Mouse (Mus musculus) urinary bladder, postnatal 25 days (tissue): Measurements from ENCODE around the gene Zfp638.

Source experiments
- DNase-seq: peaks from one replicate; pipeline ENCODE4 v3.0.0; 2022; ENCODE audit warnings: low spot score

Gene Zfp638

GRCm38 (mm10) chr6:83890281-83891015 lies 23.5 kb downstream of the Zfp638 start:
- DNase-seq, result no peak

- no peak for DNase-seq
These were observed 24.3 kb downstream of the Zfp638 start for GRCm38 (mm10) chr6:83891251-83891650.

GRCm38 (mm10) chr6:83891687-83892086 lies 24.8 kb downstream of the Zfp638 start:
- DNase-seq, result no peak

- DNase-seq, result no peak
These were observed 26.2 kb downstream of the Zfp638 start for GRCm38 (mm10) chr6:83893086-83893485.

- no peak for DNase-seq
These were observed 26.7 kb downstream of the Zfp638 start for GRCm38 (mm10) chr6:83893584-83893983.

GRCm38 (mm10) chr6:83899142-83899541 lies 32.2 kb downstream of the Zfp638 start:
- DNase-seq, result no peak

GRCm38 (mm10) chr6:83905276-83905675 lies 38.4 kb downstream of the Zfp638 start:
- no peak for DNase-seq

GRCm38 (mm10) chr6:83906659-83907058 lies 39.8 kb downstream of the Zfp638 start:
- no peak for DNase-seq

GRCm38 (mm10) chr6:83908386-83908785 lies 41.5 kb downstream of the Zfp638 start:
- no peak for DNase-seq

- DNase-seq, result no peak
These were observed 46.8 kb downstream of the Zfp638 start for GRCm38 (mm10) chr6:83913710-83914109.

- peak; percentile 99 for DNase-seq
These were observed 47.3 kb downstream of the Zfp638 start for GRCm38 (mm10) chr6:83914183-83914719.

GRCm38 (mm10) chr6:83914720-83915271 lies 47.9 kb downstream of the Zfp638 start:
- DNase-seq, result no peak

- DNase-seq, result peak; percentile 38
These were observed 60.5 kb downstream of the Zfp638 start for GRCm38 (mm10) chr6:83927418-83927817.

GRCm38 (mm10) chr6:83928225-83928624 lies 61.3 kb downstream of the Zfp638 start:
- DNase-seq, result no peak

GRCm38 (mm10) chr6:83939492-83939891 lies 72.6 kb downstream of the Zfp638 start:
- DNase-seq, result no peak

GRCm38 (mm10) chr6:83942806-83943205 lies 75.9 kb downstream of the Zfp638 start:
- no peak for DNase-seq

- DNase-seq, result no peak
These were observed 86.7 kb downstream of the Zfp638 start for GRCm38 (mm10) chr6:83953603-83954002.

GRCm38 (mm10) chr6:83987642-83988041 lies 120.7 kb downstream of the Zfp638 start:
- no peak for DNase-seq

GRCm38 (mm10) chr6:84002716-84003115 lies 135.8 kb downstream of the Zfp638 start:
- DNase-seq, result no peak

GRCm38 (mm10) chr6:84004295-84004694 lies 137.4 kb downstream of the Zfp638 start:
- DNase-seq, result no peak

GRCm38 (mm10) chr6:84008363-84009171 lies 141.7 kb downstream of the Zfp638 start, which contains the start of gene Dysf:
Gene Dysf, plus strand, starts transcription at chr6:84008590.
- peak; percentile 23 for DNase-seq

GRCm38 (mm10) chr6:84009172-84009872 lies 142.4 kb downstream of the Zfp638 start:
- no peak for DNase-seq
